ENCODE assay signal across 21 mouse cellular contexts in genomic region chr3:129797341-129797740, GRCm38 (mm10). TPM values are rescaled to one million over a fixed set of nuclear protein-coding genes. Genes with fewer than 3 reads are reported as not detected.
"Had no signal": no experiment of that assay in that cellular context is flagged by ENCODE, and none has a peak within 500 bp of the region (broad histone marks: within the 10 kb centered on the region; RNA-seq: fewer than 3 reads in every experiment).

No protein-coding gene starts in this region.

- H3K4me1 ChIP-seq: lung, embryonic 15.5 days; megakaryocyte, embryonic 14.5 days; midbrain, embryonic 13.5 days; midbrain, embryonic 15.5 days; neural tube, embryonic 12.5 days; stomach, embryonic 15.5 days had no signal

- DNase-seq: lung, adult 2 months; lung, postnatal 14 days; lung, postnatal 36 days; right cerebral cortex, postnatal 14 days; thymus, adult 2 months; thymus, postnatal 25 days; thymus, postnatal 4 days had no signal

- H3K9me3 ChIP-seq: lung, embryonic 15.5 days; midbrain, embryonic 13.5 days; midbrain, embryonic 15.5 days; neural tube, embryonic 12.5 days; stomach, embryonic 15.5 days had no signal

- H3K36me3 ChIP-seq: lung, embryonic 15.5 days; midbrain, embryonic 13.5 days; midbrain, embryonic 15.5 days; neural tube, embryonic 12.5 days; stomach, embryonic 15.5 days had no signal

- H3K9ac ChIP-seq: lung, embryonic 15.5 days; midbrain, embryonic 13.5 days; midbrain, embryonic 15.5 days; neural tube, embryonic 12.5 days; stomach, embryonic 15.5 days had no signal

- H3K27ac ChIP-seq: lung, embryonic 15.5 days; macrophage; midbrain, embryonic 13.5 days; midbrain, embryonic 15.5 days; neural tube, embryonic 12.5 days; stomach, embryonic 15.5 days; stomach, postnatal 0 days had no signal

- H3K4me2 ChIP-seq: lung, embryonic 15.5 days; midbrain, embryonic 11.5 days; midbrain, embryonic 13.5 days; midbrain, embryonic 15.5 days; neural tube, embryonic 12.5 days; stomach, embryonic 15.5 days had no signal

- ATAC-seq: lung, postnatal 0 days; midbrain, embryonic 13.5 days; midbrain, embryonic 15.5 days had no signal

- H3K27me3 ChIP-seq: lung, embryonic 15.5 days; midbrain, embryonic 13.5 days; midbrain, embryonic 15.5 days; neural tube, embryonic 12.5 days; stomach, embryonic 15.5 days had no signal

- H3K4me3 ChIP-seq: lung, embryonic 15.5 days; megakaryocyte, embryonic 14.5 days; midbrain, embryonic 13.5 days; midbrain, embryonic 15.5 days; neural tube, embryonic 12.5 days; stomach, embryonic 15.5 days had no signal

RNA-seq across cellular contexts. Expression of gene Lrit3, which starts 6.5 kb away (rescaled TPM):
- polyA plus RNA-seq: lung, adult 2 months; lung, embryonic 15.5 days; lung, postnatal 0 days; macrophage; midbrain, embryonic 11.5 days; midbrain, embryonic 13.5 days; midbrain, embryonic 15.5 days; midbrain, postnatal 0 days; neural tube, embryonic 12.5 days; neural tube, embryonic 14.5 days; spleen, adult 2 months; stomach, embryonic 15.5 days; testis, adult 2 months had no signal

RNA-seq across cellular contexts. Expression of gene Rrh, which starts 25.0 kb away (rescaled TPM):
- polyA plus RNA-seq: lung, postnatal 0 days; neural tube, embryonic 12.5 days had no signal

RNA-seq across cellular contexts. Expression of gene Cfi, which starts 38.3 kb away (rescaled TPM):
- polyA plus RNA-seq: macrophage; spleen, adult 2 months had no signal
